Mouse (Mus musculus) kidney, adult 2 months (tissue): ENCODE measurements around the gene Mfsd5.

Source experiments
- CTCF ChIP-seq: fragments of 200-500 bp; conservative IDR thresholded peaks from 2 replicates; pipeline ENCODE4 v1.5.1; 2011; ENCODE audit warnings: low read depth, mild to moderate bottlenecking, control low read depth, low read length, moderate library complexity, mixed read lengths; ENCODE audit not compliant: insufficient read depth, insufficient read length
- POLR2A ChIP-seq: fragments of 200-500 bp; IDR thresholded peaks from one replicate; pipeline ENCODE4 v1.6.1; 2011; ENCODE audit warnings: low read depth, low read length, control low read depth

GRCm38 (mm10) chr15:102243229-102244190, 35.7 kb upstream of the Mfsd5 start:
- no peak for TF ChIP-seq POLR2A
- no peak for TF ChIP-seq CTCF
